Mouse (Mus musculus) heart, embryonic 11.5 days (tissue): ENCODE data around the gene Slc35e4. TPM values are rescaled to one million over a fixed set of nuclear protein-coding genes. Genes with fewer than 3 reads are reported as not detected.

Experiments used
- polyA plus RNA-seq: library from polyadenylated mRNA; unstranded; fragments of >200 nt; fragmentation: Nextera tagmentation; extraction: Ambion mirVana; gene quantifications from 2 replicates; pipeline ENCODE4 v1.2.1, GENCODE M21; 2014

Slc35e4 gene
- polyA plus RNA-seq, 1 experiment from 2014 or later: 2.9 TPM

Other genes starting within 250 kb of the Slc35e4 start
- gene Osbp2, start 50.8 kb downstream of the Slc35e4 start, polyA plus RNA-seq: 0.13 and 0.23 TPM in 2 replicates
- not detected in 2 replicates for gene 4921536K21Rik, start 19.6 kb downstream of the Slc35e4 start, polyA plus RNA-seq
- 11.9 and 12.2 TPM in 2 replicates for gene Dusp18, start 19.4 kb downstream of the Slc35e4 start, polyA plus RNA-seq
- 71.2 and 72.5 TPM in 2 replicates for gene Tcn2, start 17.5 kb upstream of the Slc35e4 start, polyA plus RNA-seq
- gene Pes1, start 49.3 kb upstream of the Slc35e4 start, polyA plus RNA-seq: 48.2 and 51.5 TPM in 2 replicates
- gene 4930556J24Rik, start 62.1 kb upstream of the Slc35e4 start, polyA plus RNA-seq: 0.17 and 0.18 TPM in 2 replicates
- 0.14 and 0.19 TPM in 2 replicates for gene Gal3st1, start 69.0 kb upstream of the Slc35e4 start, polyA plus RNA-seq
- gene Sec14l4, start 116.8 kb upstream of the Slc35e4 start, polyA plus RNA-seq: not detected in 2 replicates
- gene Sec14l3, start 150.2 kb upstream of the Slc35e4 start, polyA plus RNA-seq: not detected in 2 replicates
- 20.8 and 21.0 TPM in 2 replicates for gene Mtfp1, start 180.8 kb upstream of the Slc35e4 start, polyA plus RNA-seq
- 0.93 and 1.1 TPM in 2 replicates for gene Sec14l2, start 208.8 kb upstream of the Slc35e4 start, polyA plus RNA-seq
- gene Rnf215, start 220.5 kb upstream of the Slc35e4 start, polyA plus RNA-seq: 13.7 and 15.3 TPM in 2 replicates
- gene Ccdc157, start 245.6 kb upstream of the Slc35e4 start, polyA plus RNA-seq: 2.2 and 2.6 TPM in 2 replicates
- gene Sf3a1, start 245.7 kb upstream of the Slc35e4 start, polyA plus RNA-seq: 44.7 and 47.9 TPM in 2 replicates